Mouse (Mus musculus) small intestine, adult 2 months (tissue): ENCODE measurements at regions not wholly inside any gene's neighbourhood (a gene's known extent, or its start where the extent isn't known, plus 50 kb on each side); places are given as distances from the start of the nearest gene placed in this dataset.

Experiments
- CTCF ChIP-seq: fragments of 200-500 bp; IDR thresholded peaks from 2 replicates; pipeline ENCODE4 v1.5.1; 2012; ENCODE audit warnings: low read depth, mild to moderate bottlenecking, control low read depth, inconsistent platforms, low read length, moderate library complexity, mixed read lengths; ENCODE audit not compliant: insufficient replicate concordance, insufficient read length; ENCODE audit errors: extremely low read depth
- POLR2A ChIP-seq: fragments of 200-500 bp; IDR thresholded peaks from 2 replicates; pipeline ENCODE4 v1.6.1; 2012; ENCODE audit warnings: low read depth, mild to moderate bottlenecking, control low read depth, inconsistent platforms, low read length, moderate library complexity

- TF ChIP-seq CTCF (no peak), POLR2A (no peak)
These were observed 387.0 kb downstream of the Prdm2 start for GRCm38 (mm10) chr4:142825786-142826185.
